Mouse (Mus musculus): Measurements from ENCODE around the gene Bcat1. TPM values are rescaled to one million over a fixed set of nuclear protein-coding genes. Genes with fewer than 3 reads are reported as not detected.
"Not testable (repeated sequence)": the region's sequence is repeated elsewhere in the genome, so short reads cannot be mapped to it uniquely, and the experiment has no call there.

The Bcat1 gene
- polyA plus RNA-seq, 1 experiment from 2014 or later, result 116 TPM

DNA sequence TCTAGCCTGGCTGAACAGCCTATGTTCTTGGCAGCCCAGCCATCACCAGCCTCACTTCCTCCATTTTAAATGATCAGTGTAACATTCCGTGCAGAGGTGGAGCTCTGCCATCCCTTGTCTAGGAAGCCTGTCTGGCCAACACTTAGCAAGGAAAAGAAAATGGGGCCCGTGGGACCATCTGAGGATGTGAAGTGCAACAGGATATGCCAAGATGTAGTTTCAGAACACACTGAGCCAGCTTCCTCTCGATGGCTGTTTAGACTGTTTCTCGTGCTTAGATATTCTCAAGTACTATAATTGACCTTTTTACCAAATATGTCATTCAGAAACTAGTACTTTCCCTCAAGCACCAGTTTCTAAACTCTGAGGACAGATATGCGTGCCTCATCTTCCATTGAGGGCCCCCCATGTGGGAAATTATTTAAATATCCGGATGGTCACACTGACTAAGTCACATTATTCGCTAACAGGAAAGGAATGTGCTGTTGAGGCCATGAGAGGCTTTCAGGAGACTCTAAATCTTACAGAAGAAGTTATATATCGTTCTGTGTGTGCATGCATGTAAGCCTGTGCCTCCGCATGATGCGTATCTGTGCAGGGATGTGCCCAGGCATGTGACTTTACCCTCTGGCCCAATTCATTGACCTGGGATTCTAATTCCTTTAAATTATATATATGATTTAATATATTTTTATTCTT, 28.4 kb upstream of the Bcat1 start:
- no peak for DNase-seq (ENCODE audit: low spot score)
- H3K36me3 ChIP-seq (ENCODE audit: control insufficient read depth, insufficient read depth, low read length), result no peaks in the 10 kb centered on the region
- 85% methylated on average over 10 of the region's 10 CpGs for WGBS

DNA sequence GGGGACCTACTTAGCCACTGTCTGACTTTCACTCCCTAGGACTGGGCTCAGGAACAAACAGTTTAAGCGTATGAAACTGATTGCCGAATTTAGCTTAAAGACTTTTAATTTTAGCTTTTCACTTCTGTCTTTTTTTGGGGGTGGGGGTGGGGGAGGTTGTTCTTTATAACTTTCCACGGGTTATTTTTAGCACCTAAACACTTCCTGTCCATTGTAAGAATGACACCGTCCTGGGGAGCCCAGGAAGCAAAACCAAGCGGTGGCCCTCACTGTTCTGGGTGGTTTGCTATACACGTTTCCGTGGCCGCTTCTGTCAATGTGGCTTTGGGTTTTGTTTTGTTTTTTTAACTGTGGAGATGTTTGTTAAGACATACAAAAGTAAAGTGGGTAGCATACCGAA, 24.9 kb upstream of the Bcat1 start:
- Histone ChIP-seq H3K36me3 (ENCODE audit: control insufficient read depth, insufficient read depth, low read length) (no peaks in the 10 kb centered on the region), H3K9me3 (ENCODE audit: control insufficient read depth, low read length) (no peaks in the 10 kb centered on the region), H3K9ac (ENCODE audit: low read depth, low read length) (no peak overlapping the region), H3K4me2 (replicated peaks; ENCODE audit: low read depth, low read length) (no peak overlapping the region), H3K27ac (ENCODE audit: low read depth, low read length) (no peak overlapping the region), H3K27me3 (ENCODE audit: control insufficient read depth, insufficient read depth, low read length) (no peaks in the 10 kb centered on the region), H3K4me1 (replicated peaks; ENCODE audit: control insufficient read depth, insufficient read depth, low read length) (no peaks in the 10 kb centered on the region), H3K4me3 (ENCODE audit: low read depth, low read length) (no peak overlapping the region)
- ATAC-seq (ENCODE audit: low FRiP score) (no peak), DNase-seq (ENCODE audit: low spot score) (no peak)
- WGBS, result 75% methylated on average over 9 of the region's 9 CpGs

More for the DNA sequence above, 28.4 kb upstream of the Bcat1 start:
- Histone ChIP-seq H3K27ac (ENCODE audit: low read depth, low read length) (no peak overlapping the region), H3K4me1 (replicated peaks; ENCODE audit: control insufficient read depth, insufficient read depth, low read length) (no peaks in the 10 kb centered on the region), H3K9ac (ENCODE audit: low read depth, low read length) (no peak overlapping the region), H3K27me3 (ENCODE audit: control insufficient read depth, insufficient read depth, low read length) (no peaks in the 10 kb centered on the region), H3K9me3 (ENCODE audit: control insufficient read depth, low read length) (no peaks in the 10 kb centered on the region), H3K4me2 (replicated peaks; ENCODE audit: low read depth, low read length) (no peak overlapping the region), H3K4me3 (ENCODE audit: low read depth, low read length) (no peak overlapping the region)
- ATAC-seq (ENCODE audit: low FRiP score), result no peak

DNA sequence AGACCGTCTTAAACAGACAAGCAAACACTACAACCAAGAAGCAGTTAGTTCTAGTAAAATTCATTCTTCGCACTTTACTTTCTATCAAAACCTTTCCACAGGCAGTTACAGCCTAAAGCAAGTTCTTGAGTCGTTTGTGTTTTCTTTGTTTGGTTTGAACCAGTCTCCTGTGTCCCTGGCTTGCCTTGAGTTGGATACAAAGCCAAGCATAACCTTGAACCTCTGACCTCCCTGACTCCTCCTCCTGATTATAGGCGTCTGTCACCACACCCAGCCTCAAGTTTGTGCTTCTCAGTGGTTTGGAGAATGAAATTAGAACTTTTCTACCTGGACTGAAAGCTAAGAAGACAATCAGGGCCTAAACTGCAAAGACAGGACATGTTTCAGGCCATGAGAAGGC, 18.4 kb upstream of the Bcat1 start:
- no peak overlapping the region for H3K4me3 ChIP-seq (ENCODE audit: low read depth, low read length)
- no peak overlapping the region for H3K27ac ChIP-seq (ENCODE audit: low read depth, low read length)
- 79% methylated on average over 4 of the region's 4 CpGs for WGBS
- no peak overlapping the region for H3K4me2 ChIP-seq (replicated peaks; ENCODE audit: low read depth, low read length)
- H3K4me1 ChIP-seq (replicated peaks; ENCODE audit: control insufficient read depth, insufficient read depth, low read length), result no peaks in the 10 kb centered on the region
- DNase-seq (ENCODE audit: low spot score) (no peak), ATAC-seq (ENCODE audit: low FRiP score) (no peak)
- H3K36me3 ChIP-seq (ENCODE audit: control insufficient read depth, insufficient read depth, low read length), result no peaks in the 10 kb centered on the region
- no peaks in the 10 kb centered on the region for H3K27me3 ChIP-seq (ENCODE audit: control insufficient read depth, insufficient read depth, low read length)
- no peaks in the 10 kb centered on the region for H3K9me3 ChIP-seq (ENCODE audit: control insufficient read depth, low read length)
- H3K9ac ChIP-seq (ENCODE audit: low read depth, low read length), result no peak overlapping the region

DNA sequence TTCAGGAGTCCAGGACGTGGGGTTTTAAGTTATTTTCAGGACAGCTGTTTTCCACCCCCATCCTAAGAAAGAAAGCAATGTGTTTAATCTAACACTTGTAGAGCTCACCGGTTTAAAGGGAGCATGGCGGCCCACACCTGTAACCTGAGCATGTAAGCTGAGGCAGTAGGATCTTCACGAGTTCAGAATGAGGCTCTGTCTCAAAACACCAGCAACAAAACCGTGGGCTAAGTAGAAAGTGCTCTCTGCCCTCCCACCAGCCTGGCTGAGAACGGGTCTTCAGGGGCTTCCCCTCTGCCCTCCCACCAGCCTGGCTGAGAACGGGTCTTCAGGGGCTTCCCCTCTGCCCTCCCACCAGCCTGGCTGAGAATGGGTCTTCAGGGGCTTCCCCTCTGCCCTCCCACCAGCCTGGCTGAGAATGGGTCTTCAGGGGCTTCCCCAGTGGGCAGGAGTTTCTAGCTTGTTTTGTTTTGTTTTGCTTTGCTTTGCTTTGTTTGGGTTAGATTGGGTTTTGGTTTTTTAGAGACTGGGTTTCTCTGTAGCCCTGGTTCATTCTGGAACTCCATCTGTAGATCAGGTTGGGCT, 17.1 kb upstream of the Bcat1 start:
- not testable (repeated sequence) for H3K4me2 ChIP-seq (replicated peaks; ENCODE audit: low read depth, low read length); H3K27ac ChIP-seq (ENCODE audit: low read depth, low read length); ATAC-seq (ENCODE audit: low FRiP score); H3K4me1 ChIP-seq (replicated peaks; ENCODE audit: control insufficient read depth, insufficient read depth, low read length); H3K9me3 ChIP-seq (ENCODE audit: control insufficient read depth, low read length); H3K4me3 ChIP-seq (ENCODE audit: low read depth, low read length); DNase-seq (ENCODE audit: low spot score); H3K27me3 ChIP-seq (ENCODE audit: control insufficient read depth, insufficient read depth, low read length); H3K36me3 ChIP-seq (ENCODE audit: control insufficient read depth, insufficient read depth, low read length); H3K9ac ChIP-seq (ENCODE audit: low read depth, low read length)
- WGBS, result 56% methylated on average over 7 of the region's 7 CpGs

- ATAC-seq (ENCODE audit: low FRiP score), result no peak
- WGBS, result 80% methylated on average over 7 of the region's 7 CpGs
- no peaks in the 10 kb centered on the region for H3K4me1 ChIP-seq (replicated peaks; ENCODE audit: control insufficient read depth, insufficient read depth, low read length)
- no peak overlapping the region for H3K9ac ChIP-seq (ENCODE audit: low read depth, low read length)
- no peaks in the 10 kb centered on the region for H3K9me3 ChIP-seq (ENCODE audit: control insufficient read depth, low read length)
- no peak overlapping the region for H3K4me3 ChIP-seq (ENCODE audit: low read depth, low read length)
- no peak for DNase-seq (ENCODE audit: low spot score)
- H3K36me3 ChIP-seq (ENCODE audit: control insufficient read depth, insufficient read depth, low read length), result no peaks in the 10 kb centered on the region
- H3K4me2 ChIP-seq (replicated peaks; ENCODE audit: low read depth, low read length), result no peak overlapping the region
- H3K27ac ChIP-seq (ENCODE audit: low read depth, low read length), result no peak overlapping the region
- no peaks in the 10 kb centered on the region for H3K27me3 ChIP-seq (ENCODE audit: control insufficient read depth, insufficient read depth, low read length)
Observed at GRCm38 (mm10) chr6:145091998-145092397, 16.0 kb upstream of the Bcat1 start.

DNA sequence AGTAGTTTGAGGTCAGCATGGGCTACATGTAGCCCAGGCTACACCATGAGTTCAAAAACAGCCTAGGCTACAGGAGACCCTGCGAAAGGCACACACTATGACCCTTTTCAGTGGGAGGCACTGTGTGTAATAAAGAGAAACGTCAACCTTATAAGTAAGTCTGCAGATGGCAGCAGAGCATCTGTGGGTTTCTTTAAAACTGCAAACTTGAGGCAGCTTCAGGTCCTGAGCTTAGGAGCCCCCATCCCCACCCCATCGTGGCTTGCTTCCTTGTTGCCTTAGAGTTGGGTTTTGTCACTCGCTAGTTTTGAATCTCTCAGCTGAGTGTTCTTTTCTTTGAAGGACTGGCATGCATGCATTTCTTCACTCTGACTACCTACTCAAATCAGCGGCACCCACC, 14.9 kb upstream of the Bcat1 start:
- Histone ChIP-seq H3K4me1 (replicated peaks; ENCODE audit: control insufficient read depth, insufficient read depth, low read length) (no peaks in the 10 kb centered on the region), H3K36me3 (ENCODE audit: control insufficient read depth, insufficient read depth, low read length) (no peaks in the 10 kb centered on the region), H3K4me2 (replicated peaks; ENCODE audit: low read depth, low read length) (no peak overlapping the region), H3K4me3 (ENCODE audit: low read depth, low read length) (no peak overlapping the region), H3K27ac (ENCODE audit: low read depth, low read length) (no peak overlapping the region), H3K9ac (ENCODE audit: low read depth, low read length) (no peak overlapping the region), H3K9me3 (ENCODE audit: control insufficient read depth, low read length) (no peaks in the 10 kb centered on the region), H3K27me3 (ENCODE audit: control insufficient read depth, insufficient read depth, low read length) (no peaks in the 10 kb centered on the region)
- ATAC-seq (ENCODE audit: low FRiP score) (no peak), DNase-seq (ENCODE audit: low spot score) (no peak)
- 70% methylated on average over 5 of the region's 5 CpGs for WGBS

GRCm38 (mm10) chr6:145090201-145090863, 14.3 kb upstream of the Bcat1 start:
- Histone ChIP-seq H3K4me1 (replicated peaks; ENCODE audit: control insufficient read depth, insufficient read depth, low read length) (no peaks in the 10 kb centered on the region), H3K27me3 (ENCODE audit: control insufficient read depth, insufficient read depth, low read length) (no peaks in the 10 kb centered on the region), H3K36me3 (ENCODE audit: control insufficient read depth, insufficient read depth, low read length) (no peaks in the 10 kb centered on the region), H3K9ac (ENCODE audit: low read depth, low read length) (no peak overlapping the region), H3K27ac (ENCODE audit: low read depth, low read length) (no peak overlapping the region), H3K4me3 (ENCODE audit: low read depth, low read length) (no peak overlapping the region), H3K9me3 (ENCODE audit: control insufficient read depth, low read length) (no peaks in the 10 kb centered on the region), H3K4me2 (replicated peaks; ENCODE audit: low read depth, low read length) (no peak overlapping the region)
- WGBS, result 80% methylated on average over 6 of the region's 6 CpGs
- no peak for DNase-seq (ENCODE audit: low spot score)
- no peak for ATAC-seq (ENCODE audit: low FRiP score)

DNA sequence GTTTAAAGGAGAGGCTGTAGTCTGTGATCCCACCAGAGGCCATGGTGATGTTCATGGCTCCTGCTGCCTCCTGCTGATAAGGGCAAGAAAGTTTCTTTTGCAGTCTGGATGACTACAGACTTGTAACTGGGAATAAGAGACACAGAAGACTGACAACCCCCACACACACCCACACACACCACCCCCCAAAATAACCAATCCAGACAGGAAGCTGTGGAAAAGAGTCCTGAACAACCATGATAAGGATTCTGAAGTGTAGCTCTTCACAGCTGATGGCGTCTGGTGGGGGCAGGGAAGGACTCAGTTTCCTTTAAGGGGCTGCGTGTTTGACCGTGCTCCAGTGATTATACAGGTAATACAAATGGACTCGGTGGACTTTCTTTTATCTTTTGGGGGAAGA, 13.4 kb upstream of the Bcat1 start:
- no peak for ATAC-seq (ENCODE audit: low FRiP score)
- H3K9ac ChIP-seq (ENCODE audit: low read depth, low read length), result no peak overlapping the region
- no peak overlapping the region for H3K27ac ChIP-seq (ENCODE audit: low read depth, low read length)
- no peak overlapping the region for H3K4me2 ChIP-seq (replicated peaks; ENCODE audit: low read depth, low read length)
- no peak overlapping the region for H3K4me3 ChIP-seq (ENCODE audit: low read depth, low read length)
- DNase-seq (ENCODE audit: low spot score), result no peak
- 80% methylated on average over 4 of the region's 4 CpGs for WGBS
- no peaks in the 10 kb centered on the region for H3K27me3 ChIP-seq (ENCODE audit: control insufficient read depth, insufficient read depth, low read length)
- H3K36me3 ChIP-seq (ENCODE audit: control insufficient read depth, insufficient read depth, low read length), result no peaks in the 10 kb centered on the region
- no peaks in the 10 kb centered on the region for H3K9me3 ChIP-seq (ENCODE audit: control insufficient read depth, low read length)
- H3K4me1 ChIP-seq (replicated peaks; ENCODE audit: control insufficient read depth, insufficient read depth, low read length), result no peaks in the 10 kb centered on the region

Data from hindbrain, embryonic 11.5 days (tissue).